Mouse (Mus musculus) CH12.LX (cell line): ENCODE results near the gene Mbd5. TPM values are rescaled to one million over a fixed set of nuclear protein-coding genes. Genes with fewer than 3 reads are reported as not detected.

Experiments
- DNase-seq: peaks from one replicate; pipeline ENCODE4 v3.0.0-alpha.2; 2013; ENCODE audit errors: extremely low read depth
- H3K27ac ChIP-seq: 2 replicates; pipeline ENCODE4 v1.5.1; 2012; ENCODE audit warnings: low read depth, mild to moderate bottlenecking, control low read depth, moderate library complexity; ENCODE audit not compliant: insufficient read depth
- H3K27me3 ChIP-seq: replicated peaks from 2 replicates; pipeline ENCODE3; 2012; ENCODE audit warnings: inconsistent platforms
- H3K36me3 ChIP-seq, 2 experiments: replicated peaks in 1 of 2; 2 replicates each; pipeline versions ENCODE3 to v1.6.1; 2012; ENCODE audit warnings: inconsistent platforms in 1 of 2, low read length in 1 of 2, mild to moderate bottlenecking in 1 of 2, mixed read lengths in 1 of 2, moderate library complexity in 1 of 2; ENCODE audit not compliant: control insufficient read depth in 1 of 2, insufficient read depth in 1 of 2
- H3K4me1 ChIP-seq, 2 experiments: 2 replicates each; pipeline ENCODE4 v1.6.1; 2012; ENCODE audit warnings: inconsistent platforms in 1 of 2, moderate library complexity in 1 of 2; ENCODE audit not compliant: insufficient read depth in 2 of 2, control insufficient read depth in 1 of 2
- H3K4me2 ChIP-seq: 2 replicates; pipeline ENCODE4 v1.6.1; 2012; ENCODE audit warnings: low read depth, mild to moderate bottlenecking, control low read depth; ENCODE audit not compliant: poor library complexity, insufficient read depth, severe bottlenecking
- H3K4me3 ChIP-seq, 3 experiments: fragments of 150-350 bp in 1 of 3; sonication (generic) in 1 of 3; replicated peaks in 1 of 3; 2 replicates each; pipeline versions ENCODE3 to v1.5.1; 2011 to 2012; ENCODE audit warnings: low read depth in 2 of 3, low read length in 2 of 3, mild to moderate bottlenecking in 2 of 3, moderate library complexity in 2 of 3, control low read depth in 1 of 3, improper control_type of control experiment in 1 of 3, inconsistent platforms in 1 of 3, mixed read lengths in 1 of 3; ENCODE audit not compliant: poor library complexity in 1 of 3
- H3K79me2 ChIP-seq: replicated peaks from 2 replicates; pipeline ENCODE4 v1.6.1; 2012; ENCODE audit warnings: mild to moderate bottlenecking, moderate library complexity; ENCODE audit not compliant: control insufficient read depth, poor library complexity, insufficient read depth, severe bottlenecking; ENCODE audit errors: extremely low read depth
- H3K9ac ChIP-seq: 2 replicates; pipeline ENCODE4 v1.6.1; 2012; ENCODE audit warnings: low read depth, mild to moderate bottlenecking, control low read depth, moderate library complexity; ENCODE audit not compliant: insufficient read depth
- H3K9me3 ChIP-seq: replicated peaks from 2 replicates; pipeline ENCODE3; 2012; ENCODE audit warnings: low read length, inconsistent platforms, mixed read lengths
- BHLHE40 ChIP-seq: IDR thresholded peaks from 2 replicates; pipeline ENCODE4 v1.6.1; 2011; ENCODE audit warnings: mild to moderate bottlenecking, low read depth, low read length, improper control_type of control experiment
- CHD2 ChIP-seq: IDR thresholded peaks from 2 replicates; pipeline ENCODE4 v1.6.1; 2011; ENCODE audit warnings: low read length, improper control_type of control experiment
- CTCF ChIP-seq, 2 experiments: IDR thresholded peaks in 1 of 2; conservative IDR thresholded peaks in 1 of 2; 2 replicates each; pipeline ENCODE4 v1.5.1; 2011 to 2012; ENCODE audit warnings: low read depth in 2 of 2, low read length in 2 of 2, improper control_type of control experiment in 1 of 2, inconsistent platforms in 1 of 2, mild to moderate bottlenecking in 1 of 2, moderate library complexity in 1 of 2
- ELF1 ChIP-seq: IDR thresholded peaks from 2 replicates; pipeline ENCODE4 v1.6.1; 2014; ENCODE audit warnings: low read depth, mild to moderate bottlenecking, inconsistent platforms, low read length, improper control_type of control experiment
- EP300 ChIP-seq: IDR thresholded peaks from 2 replicates; pipeline ENCODE4 v1.6.1; 2011; ENCODE audit warnings: low read length, improper control_type of control experiment
- ETS1 ChIP-seq: conservative IDR thresholded peaks from 2 replicates; pipeline ENCODE4 v1.6.1; 2012; ENCODE audit warnings: low read depth, mild to moderate bottlenecking, inconsistent platforms, low read length, improper control_type of control experiment, moderate library complexity
- GABPA ChIP-seq: IDR thresholded peaks from 2 replicates; pipeline ENCODE4 v1.6.1; 2012; ENCODE audit warnings: low read depth, low read length, improper control_type of control experiment, inconsistent platforms; ENCODE audit not compliant: insufficient replicate concordance
- JUND ChIP-seq: conservative IDR thresholded peaks from 2 replicates; pipeline ENCODE4 v1.6.1; 2011; ENCODE audit warnings: low read depth, low read length, improper control_type of control experiment
- KAT2A ChIP-seq: IDR thresholded peaks from 2 replicates; pipeline ENCODE4 v1.6.1; 2012; ENCODE audit warnings: low read length, improper control_type of control experiment, inconsistent platforms; ENCODE audit not compliant: insufficient replicate concordance
- MAFK ChIP-seq: IDR thresholded peaks from 2 replicates; pipeline ENCODE4 v1.6.1; 2011; ENCODE audit warnings: low read length, improper control_type of control experiment; ENCODE audit not compliant: insufficient replicate concordance
- MAX ChIP-seq: IDR thresholded peaks from 2 replicates; pipeline ENCODE4 v1.6.1; 2011; ENCODE audit warnings: low read length, improper control_type of control experiment
- MAZ ChIP-seq: IDR thresholded peaks from 2 replicates; pipeline ENCODE4 v1.6.1; 2012; ENCODE audit warnings: low read depth, mild to moderate bottlenecking, inconsistent platforms, low read length, improper control_type of control experiment, moderate library complexity
- MEF2A ChIP-seq: IDR thresholded peaks from 2 replicates; pipeline ENCODE4 v1.6.1; 2014; ENCODE audit warnings: low read depth, mild to moderate bottlenecking, inconsistent platforms, low read length, improper control_type of control experiment, borderline replicate concordance
- NELFE ChIP-seq: IDR thresholded peaks from 2 replicates; pipeline ENCODE4 v1.6.1; 2011; ENCODE audit warnings: low read depth, low read length, improper control_type of control experiment
- SMC3 ChIP-seq: IDR thresholded peaks from 2 replicates; pipeline ENCODE4 v1.6.1; 2011; ENCODE audit warnings: low read depth, low read length, improper control_type of control experiment
- TCF12 ChIP-seq: IDR thresholded peaks from 2 replicates; pipeline ENCODE4 v1.6.1; 2014; ENCODE audit warnings: low read depth, mild to moderate bottlenecking, inconsistent platforms, low read length, improper control_type of control experiment
- UBTF ChIP-seq: IDR thresholded peaks from 2 replicates; pipeline ENCODE4 v1.6.1; 2012; ENCODE audit warnings: low read depth, mild to moderate bottlenecking, inconsistent platforms, low read length, improper control_type of control experiment, moderate library complexity
- USF1 ChIP-seq: IDR thresholded peaks from 2 replicates; pipeline ENCODE4 v1.6.1; 2014; ENCODE audit warnings: low read depth, mild to moderate bottlenecking, inconsistent platforms, low read length, improper control_type of control experiment
- ZC3H11A ChIP-seq: IDR thresholded peaks from 2 replicates; pipeline ENCODE4 v1.6.1; 2012; ENCODE audit warnings: low read depth, mild to moderate bottlenecking, inconsistent platforms, low read length, improper control_type of control experiment
- ZNF384 ChIP-seq: IDR thresholded peaks from 2 replicates; pipeline ENCODE4 v1.6.1; 2012; ENCODE audit warnings: low read depth, low read length, improper control_type of control experiment, inconsistent platforms
- dilution Hi-C: fragments of 300-500 bp; cut with MboI; formaldehyde crosslinking; loops from 2 replicates; pipeline ENCODE4 v1.14.3; 2020; ENCODE audit warnings: low sequenced_read_pairs; ENCODE audit not compliant: extremely low pct_unique_long_range_greater_than_20kb, extremely low pct_ligation_motif_present
- in situ Hi-C: fragments of 300-500 bp; cut with MboI; formaldehyde crosslinking; loops from 3 replicates; pipeline ENCODE4 v1.14.3; 2019; ENCODE audit warnings: low sequenced_read_pairs, low pct_ligation_motif_present, low pct_unique_long_range_greater_than_20kb, mixed read lengths
- polyA plus RNA-seq: library from polyadenylated mRNA; unstranded; fragments of >175 nt; gene quantifications from 2 replicates; pipeline ENCODE4 v1.2.1, GENCODE M21; 2012; ENCODE audit warnings: low read depth; ENCODE audit not compliant: insufficient read length
- total RNA-seq, 2 experiments: library from RNA; depleted of rRNA; stranded (reverse); fragments of 300-350 nt in 1 of 2; fragments of >200 nt in 1 of 2; gene quantifications; 2 replicates each; pipeline ENCODE4 v1.2.3; 2012 to 2014

Mbd5 gene
- total and polyA plus RNA-seq, 3 experiments, result 2.8 to 6.3 (median 5.8) TPM

DNA sequence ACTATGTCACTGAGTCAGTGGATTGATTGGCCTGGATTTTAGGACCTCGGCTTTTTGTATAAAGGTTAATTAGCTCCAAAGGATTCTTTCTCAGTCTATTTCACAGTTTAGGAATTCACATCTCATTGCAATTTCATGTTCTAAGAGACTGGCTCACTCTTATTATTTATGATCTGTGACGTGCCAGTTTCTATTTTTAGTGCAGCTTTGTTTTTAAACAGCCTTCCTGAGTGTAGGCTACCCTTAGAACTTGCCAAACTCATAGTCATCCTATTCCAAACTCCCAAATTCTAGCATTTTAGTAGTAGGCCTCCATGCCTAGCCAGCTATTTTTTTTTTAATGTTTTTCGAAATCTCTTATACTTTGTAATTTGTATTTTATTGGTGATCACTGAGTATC lies 192.9 kb downstream of the Mbd5 start:
- dilution Hi-C loops, result no loop called here
- Histone ChIP-seq H3K4me2 (no peak overlapping the region), H3K9ac (no peak overlapping the region), H3K9me3 (no peaks in the 10 kb centered on the region), H3K4me1 (no peaks in the 10 kb centered on the region), H3K79me2 (no peaks in the 10 kb centered on the region), H3K27ac (no peak overlapping the region), H3K4me3 (no peak overlapping the region), H3K27me3 (no peaks in the 10 kb centered on the region), H3K36me3 (peaks cover 0 to 2% of the 10 kb centered on the region in 2 experiments)
- no peak for DNase-seq
- no peak for TF ChIP-seq ZNF384
- no peak for TF ChIP-seq ETS1
- TF ChIP-seq KAT2A, result no peak
- no peak for TF ChIP-seq BHLHE40
- no peak for TF ChIP-seq UBTF
- TF ChIP-seq MEF2A, result no peak
- in situ Hi-C loops, result no loop called here

DNA sequence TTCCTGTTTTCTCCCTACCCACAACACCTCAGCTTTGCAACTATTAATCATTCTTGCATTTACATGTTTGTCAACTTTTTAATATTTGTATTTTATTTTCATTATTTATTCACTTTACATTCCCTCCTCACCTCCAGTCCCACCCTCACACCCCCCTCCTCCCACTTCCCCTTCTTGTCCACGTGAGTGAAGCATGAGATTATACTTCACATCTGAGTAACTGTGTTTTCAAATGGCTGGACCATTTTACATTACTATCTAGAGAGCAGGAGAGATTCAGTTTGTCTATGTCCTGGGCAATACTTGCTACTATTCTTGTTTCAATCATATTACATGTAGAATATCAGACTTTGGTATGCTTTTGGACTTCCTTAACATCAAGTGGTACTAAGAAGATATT lies 204.3 kb downstream of the Mbd5 start:
- in situ Hi-C loops, result no loop called here
- no peak for DNase-seq
- no peaks in the 10 kb centered on the region for H3K27me3 ChIP-seq
- no peak overlapping the region for H3K4me2 ChIP-seq
- dilution Hi-C loops, result no loop called here
- no peak for TF ChIP-seq EP300
- TF ChIP-seq MAX, result no peak
- TF ChIP-seq SMC3, result no peak
- TF ChIP-seq TCF12, result no peak
- no peak for TF ChIP-seq NELFE
- TF ChIP-seq JUND, result no peak
- TF ChIP-seq CHD2, result no peak
- TF ChIP-seq MAFK, result no peak
- no peak for TF ChIP-seq UBTF
- no peak for TF ChIP-seq ELF1
- no peak for TF ChIP-seq MEF2A
- no peak for TF ChIP-seq MAZ
- TF ChIP-seq GABPA, result no peak
- TF ChIP-seq USF1, result no peak
- TF ChIP-seq CTCF (conservative IDR thresholded peaks at IDR 0.05 in 1 of 2, IDR thresholded peaks at IDR 0.05 in 1 of 2; ENCODE audit: low read depth in 2 of 2, low read length in 2 of 2), result no peak
- TF ChIP-seq ZC3H11A, result no peak
- H3K4me1 ChIP-seq, result no peaks in the 10 kb centered on the region
- H3K9me3 ChIP-seq, result no peaks in the 10 kb centered on the region
- H3K36me3 ChIP-seq, result peaks cover 0 to 9% of the 10 kb centered on the region in 2 experiments
- no peaks in the 10 kb centered on the region for H3K79me2 ChIP-seq
- no peak overlapping the region for H3K9ac ChIP-seq
- H3K27ac ChIP-seq, result no peak overlapping the region
- no peak overlapping the region for H3K4me3 ChIP-seq
